Mouse (Mus musculus) stomach, postnatal 0 days (tissue): ENCODE results near the gene Abi2.

Experiments
- CTCF ChIP-seq: IDR thresholded peaks from 2 replicates; pipeline ENCODE4 v1.5.1; 2016; ENCODE audit warnings: antibody characterized with exemption, low read depth, mild to moderate bottlenecking, moderate library complexity
- EP300 ChIP-seq: optimal IDR thresholded peaks from 2 replicates; pipeline ENCODE3; 2016; ENCODE audit warnings: antibody characterized with exemption

GRCm38 (mm10) chr1:60381910-60382309 is 27.5 kb upstream of the Abi2 start:
- no peak for TF ChIP-seq CTCF
- TF ChIP-seq EP300: no peak
